Mouse (Mus musculus) olfactory bulb, adult 2 months (tissue): ENCODE measurements around the gene Zfp12.

Source experiments
- CTCF ChIP-seq: fragments of 200-500 bp; IDR thresholded peaks from 2 replicates; pipeline ENCODE4 v1.5.1; 2012; ENCODE audit warnings: low read depth, mild to moderate bottlenecking, low read length, moderate library complexity; ENCODE audit not compliant: insufficient read depth
- POLR2A ChIP-seq: fragments of 200-500 bp; IDR thresholded peaks from 2 replicates; pipeline ENCODE4 v1.6.1; 2012; ENCODE audit warnings: mild to moderate bottlenecking, low read depth, low read length, moderate library complexity; ENCODE audit not compliant: insufficient read depth

DNA sequence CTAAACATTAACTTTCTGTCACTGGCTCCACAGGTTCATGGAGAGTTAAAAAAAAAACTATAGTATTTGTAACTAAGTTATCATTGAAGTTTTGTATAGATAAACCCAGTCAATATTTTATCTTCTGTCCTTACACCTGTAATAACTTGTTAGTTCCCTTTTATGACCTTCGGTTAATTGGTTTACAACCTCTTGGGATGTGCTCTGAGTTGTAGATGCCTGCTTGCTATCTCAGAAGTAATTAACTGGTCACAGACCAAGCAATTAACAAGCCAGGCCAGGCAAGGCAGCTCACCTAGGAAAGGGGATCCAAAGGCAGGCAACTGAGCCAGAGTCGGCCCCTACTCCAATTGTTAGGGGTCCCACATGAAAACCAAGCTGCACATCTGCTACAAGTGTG, 21.1 kb upstream of the Zfp12 start:
- no peak for TF ChIP-seq CTCF
- TF ChIP-seq POLR2A: no peak
